Mouse (Mus musculus) left cerebral cortex, adult 2 months (tissue): ENCODE data around the gene Zbtb21. TPM values are rescaled to one million over a fixed set of nuclear protein-coding genes. Genes with fewer than 3 reads are reported as not detected.

Experiments used
- DNase-seq, 2 experiments: peaks; one replicate each; pipeline ENCODE4 v3.0.0; 2021 to 2022; ENCODE audit warnings: low spot score in 2 of 2, mixed read lengths in 1 of 2; ENCODE audit errors: extremely low spot score in 1 of 2
- H3K27ac ChIP-seq: fragments of 200-600 bp; 2 replicates; pipeline ENCODE4 v1.8.1; 2022
- H3K4me3 ChIP-seq: fragments of 200-600 bp; 2 replicates; pipeline ENCODE4 v1.8.1; 2022
- CTCF ChIP-seq: fragments of 200-600 bp; IDR thresholded peaks from 2 replicates; pipeline ENCODE4 v1.8.1; 2022; ENCODE audit warnings: antibody characterized with exemption, mild to moderate bottlenecking, moderate library complexity
- intact Hi-C: fragments of 180-260 bp; cut with DNase I; formaldehyde crosslinking; loops from one replicate; pipeline ENCODE4 v1.15.1; 2025
- total RNA-seq, 2 experiments: library from RNA; stranded (reverse); gene quantifications; 2 replicates each; pipeline ENCODE4 v1.2.3; 2021

Zbtb21 gene
- total RNA-seq, 2 experiments from 2014 or later: 30.8 to 31.5 TPM

GRCm38 (mm10) chr16:97912873-97913272, 49.5 kb downstream of the Zbtb21 start:
- TF ChIP-seq CTCF: no peak
- Histone ChIP-seq H3K27ac (no peak overlapping the region), H3K4me3 (no peak overlapping the region)
- no peak for DNase-seq
- intact Hi-C loops: no loop called here

- H3K4me3 ChIP-seq: no peak overlapping the region
- no peak for DNase-seq
- no peak for TF ChIP-seq CTCF
- H3K27ac ChIP-seq: no peak overlapping the region
- intact Hi-C loops: no loop called here
Measured at GRCm38 (mm10) chr16:97909356-97909755, 53.1 kb downstream of the Zbtb21 start.

GRCm38 (mm10) chr16:97907496-97907895, 54.9 kb downstream of the Zbtb21 start:
- DNase-seq: no peak
- TF ChIP-seq CTCF: no peak
- H3K4me3 ChIP-seq: no peak overlapping the region
- intact Hi-C loops: no loop called here
- no peak overlapping the region for H3K27ac ChIP-seq

GRCm38 (mm10) chr16:97906337-97906736, 56.1 kb downstream of the Zbtb21 start:
- TF ChIP-seq CTCF: no peak
- no peak for DNase-seq
- no peak overlapping the region for H3K4me3 ChIP-seq
- intact Hi-C loops: loop anchor here (1.0 kb wide), 1 partner anchor 47 kb away; no protein-coding TSS in a partner anchor
- H3K27ac ChIP-seq: no peak overlapping the region

- Histone ChIP-seq H3K27ac (no peak overlapping the region), H3K4me3 (no peak overlapping the region)
- no peak for DNase-seq
- intact Hi-C loops: no loop called here
- no peak for TF ChIP-seq CTCF
Measured at GRCm38 (mm10) chr16:97905449-97905991, 56.9 kb downstream of the Zbtb21 start.

- Histone ChIP-seq H3K4me3 (no peak overlapping the region), H3K27ac (no peak overlapping the region)
- DNase-seq: no peak
- intact Hi-C loops: no loop called here
- no peak for TF ChIP-seq CTCF
Measured at GRCm38 (mm10) chr16:97904035-97904434, 58.4 kb downstream of the Zbtb21 start.

GRCm38 (mm10) chr16:97897346-97898024, 64.9 kb downstream of the Zbtb21 start:
- no peak for DNase-seq
- Histone ChIP-seq H3K4me3 (no peak overlapping the region), H3K27ac (no peak overlapping the region; the same call in 1 of the 2 replicates)
- TF ChIP-seq CTCF: no peak
- intact Hi-C loops: no loop called here

Other genes starting within 250 kb of the Zbtb21 start
- gene Ripk4, start 198.8 kb downstream of the Zbtb21 start, total RNA-seq: under 1 TPM; 0.16 to 0.47 TPM
- 10 to 100 TPM; 22.1 to 25.6 TPM for gene Prdm15, start 110.8 kb downstream of the Zbtb21 start, total RNA-seq
- 10 to 100 TPM; 14.4 to 18.5 TPM for gene C2cd2, start within 50 bp of the Zbtb21 start, total RNA-seq
- 10 to 100 TPM; 26.1 to 26.5 TPM for gene B230307C23Rik, start 34.7 kb upstream of the Zbtb21 start, total RNA-seq
- 1 to 10 TPM; 7.0 to 8.3 TPM for gene A630089N07Rik, start 119.8 kb upstream of the Zbtb21 start, total RNA-seq